Mouse (Mus musculus) G1E (cell line): ENCODE data around the gene Tlr13.

Experiments
- CTCF ChIP-seq: IDR thresholded peaks from 2 replicates; pipeline ENCODE4 v1.5.1; 2012; ENCODE audit warnings: low read depth, low read length, inconsistent platforms, mixed read lengths
- TAL1 ChIP-seq: conservative IDR thresholded peaks from 2 replicates; pipeline ENCODE4 v1.6.1; 2012; ENCODE audit warnings: low read depth, low read length, inconsistent platforms, mixed read lengths

GRCm38 (mm10) chrX:106149460-106149859, 6.5 kb downstream of the Tlr13 start:
- TF ChIP-seq CTCF (no peak), TAL1 (no peak)
